Mouse (Mus musculus) forebrain, embryonic 15.5 days (tissue): ENCODE measurements around the gene Drap1. TPM values are rescaled to one million over a fixed set of nuclear protein-coding genes. Genes with fewer than 3 reads are reported as not detected.
"Not testable (repeated sequence)": the region's sequence is repeated elsewhere in the genome, so short reads cannot be mapped to it uniquely, and the experiment has no call there.

ENCODE experiments used
- ATAC-seq: fragments of 200-750 bp; cut with Nextera tagmentation; replicated peaks from 2 replicates; pipeline ENCODE4 v1.8.0; 2017; ENCODE audit warnings: mild to moderate bottlenecking, moderate TSS enrichment, moderate library complexity
- H3K27ac ChIP-seq: fragments of 300-500 bp; sonication (generic); replicated peaks from 2 replicates; pipeline ENCODE4 v1.5.1; 2015; ENCODE audit warnings: mild to moderate bottlenecking, inconsistent platforms
- H3K27me3 ChIP-seq: fragments of 300-500 bp; sonication (generic); 2 replicates; pipeline ENCODE4 v1.6.1; 2015; ENCODE audit warnings: inconsistent platforms
- H3K36me3 ChIP-seq: fragments of 300-500 bp; sonication (generic); 2 replicates; pipeline ENCODE4 v1.6.1; 2015; ENCODE audit warnings: mild to moderate bottlenecking, inconsistent platforms
- H3K4me1 ChIP-seq: fragments of 300-500 bp; sonication (generic); 2 replicates; pipeline ENCODE4 v1.6.1; 2015; ENCODE audit warnings: inconsistent platforms
- H3K4me2 ChIP-seq: fragments of 300-500 bp; sonication (generic); replicated peaks from 2 replicates; pipeline ENCODE4 v1.6.1; 2015; ENCODE audit warnings: mild to moderate bottlenecking, inconsistent platforms
- H3K4me3 ChIP-seq: fragments of 300-500 bp; sonication (generic); 2 replicates; pipeline ENCODE4 v1.5.1; 2015; ENCODE audit warnings: mild to moderate bottlenecking, inconsistent platforms
- H3K9ac ChIP-seq: fragments of 300-500 bp; sonication (generic); replicated peaks from 2 replicates; pipeline ENCODE4 v1.6.1; 2015; ENCODE audit warnings: mild to moderate bottlenecking, inconsistent platforms
- H3K9me3 ChIP-seq: fragments of 300-500 bp; sonication (generic); 2 replicates; pipeline ENCODE4 v1.6.1; 2016; ENCODE audit warnings: inconsistent platforms
- WGBS: fragments of 180-500 bp; shearing (Covaris S2); methylation state at CpG from one replicate; pipeline ENCODE4 v1.1.7; 2015; ENCODE audit warnings: mixed read lengths; 5-methylcytosine and 5-hydroxymethylcytosine counted together
- polyA plus RNA-seq: library from polyadenylated mRNA; unstranded; fragments of >200 nt; fragmentation: Nextera tagmentation; extraction: Ambion mirVana; gene quantifications from 2 replicates; pipeline ENCODE4 v1.2.1, GENCODE M21; 2015

The Drap1 gene
- polyA plus RNA-seq, 1 experiment from 2014 or later, result 306 TPM

DNA sequence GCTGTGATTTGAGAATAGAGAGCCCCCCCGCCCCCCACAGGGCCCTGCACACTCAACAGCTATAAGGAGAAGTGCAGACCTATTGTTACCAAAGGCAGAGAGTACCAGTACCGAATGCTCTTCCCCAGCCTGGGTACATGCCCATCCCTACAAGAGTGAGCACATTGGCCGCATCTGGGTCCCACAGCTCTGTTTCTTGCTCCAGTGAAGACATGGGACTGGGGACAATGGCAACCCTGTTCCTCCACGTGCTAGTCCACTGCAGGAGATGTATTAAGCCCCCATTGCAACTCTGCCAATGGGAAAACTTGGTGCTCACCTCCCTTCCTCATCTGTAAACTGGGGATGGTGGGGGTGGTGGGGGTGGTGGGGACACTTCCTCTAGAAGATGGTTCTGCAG, 10.9 kb downstream of the Drap1 start:
- Histone ChIP-seq H3K27me3 (no peaks in the 10 kb centered on the region), H3K4me3 (no peak overlapping the region), H3K36me3 (no peaks in the 10 kb centered on the region), H3K9me3 (no peaks in the 10 kb centered on the region), H3K4me1 (0 out of 2 replicates have a peak, but pooled peaks cover 1% of the 10 kb centered on the region), H3K4me2 (no peak overlapping the region), H3K27ac (no peak overlapping the region), H3K9ac (no peak overlapping the region)
- no peak for ATAC-seq
- WGBS, result 59% methylated on average over 4 of the region's 4 CpGs

DNA sequence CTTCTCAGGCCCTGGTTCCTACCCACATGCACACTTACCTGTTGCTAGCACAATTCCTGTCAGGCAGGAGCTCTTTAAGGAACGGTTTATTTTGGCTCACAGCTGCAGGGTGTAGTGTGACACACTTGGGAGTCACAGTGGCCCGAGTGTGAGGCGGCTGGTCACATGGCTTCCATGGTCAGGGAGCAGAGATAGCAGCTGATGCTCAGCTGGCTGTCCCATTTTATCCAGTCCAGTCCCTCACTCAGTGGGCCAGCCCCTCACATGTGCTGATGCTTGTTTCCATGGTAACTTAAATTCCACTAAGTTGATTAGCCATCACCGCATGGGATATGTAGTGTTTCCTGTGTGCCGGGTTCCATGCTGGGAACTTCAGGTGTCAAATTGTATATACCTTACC, 12.8 kb downstream of the Drap1 start:
- H3K4me2 ChIP-seq, result no peak overlapping the region
- no peak overlapping the region for H3K4me3 ChIP-seq
- H3K4me1 ChIP-seq, result peaks cover 10% of the 10 kb centered on the region
- H3K27ac ChIP-seq, result no peak overlapping the region
- no peaks in the 10 kb centered on the region for H3K36me3 ChIP-seq
- H3K27me3 ChIP-seq, result no peaks in the 10 kb centered on the region
- 69% methylated on average over 5 of the region's 5 CpGs for WGBS
- no peaks in the 10 kb centered on the region for H3K9me3 ChIP-seq
- no peak overlapping the region for H3K9ac ChIP-seq
- ATAC-seq, result no peak

GRCm38 (mm10) chr19:5410641-5411040, 14.1 kb downstream of the Drap1 start:
- Histone ChIP-seq H3K4me3 (no peak overlapping the region), H3K4me1 (peaks cover 15% of the 10 kb centered on the region), H3K27me3 (no peaks in the 10 kb centered on the region), H3K9ac (no peak overlapping the region), H3K36me3 (no peaks in the 10 kb centered on the region), H3K4me2 (no peak overlapping the region), H3K27ac (no peak overlapping the region), H3K9me3 (no peaks in the 10 kb centered on the region)
- WGBS, result 91% methylated on average over 5 of the region's 5 CpGs
- ATAC-seq, result no peak

DNA sequence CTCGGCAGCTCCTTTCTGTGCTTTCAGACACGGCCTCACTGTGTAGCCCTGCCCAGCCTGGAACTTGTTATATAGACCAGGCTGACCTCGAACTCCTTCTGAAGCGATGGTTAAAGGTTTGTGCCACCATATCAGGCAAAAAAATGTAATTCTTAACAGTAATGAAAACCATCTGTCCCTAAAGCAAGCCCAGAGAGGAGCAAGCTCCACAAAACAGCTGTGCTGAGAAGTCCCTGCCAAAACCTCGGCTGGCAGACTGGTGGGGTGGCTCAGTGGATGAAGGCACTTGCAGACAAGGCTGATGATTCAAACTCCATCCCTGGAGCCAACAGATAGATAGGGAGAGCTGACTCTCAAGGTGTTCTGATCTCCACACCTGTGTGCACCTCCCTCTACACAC, 15.7 kb downstream of the Drap1 start:
- ATAC-seq, result no peak
- Histone ChIP-seq H3K9ac (no peak overlapping the region), H3K9me3 (no peaks in the 10 kb centered on the region), H3K4me3 (no peak overlapping the region), H3K4me1 (peaks cover 15% of the 10 kb centered on the region), H3K27me3 (no peaks in the 10 kb centered on the region), H3K4me2 (no peak overlapping the region), H3K36me3 (no peaks in the 10 kb centered on the region), H3K27ac (no peak overlapping the region)
- 81% methylated on average over 5 of the region's 5 CpGs for WGBS

DNA sequence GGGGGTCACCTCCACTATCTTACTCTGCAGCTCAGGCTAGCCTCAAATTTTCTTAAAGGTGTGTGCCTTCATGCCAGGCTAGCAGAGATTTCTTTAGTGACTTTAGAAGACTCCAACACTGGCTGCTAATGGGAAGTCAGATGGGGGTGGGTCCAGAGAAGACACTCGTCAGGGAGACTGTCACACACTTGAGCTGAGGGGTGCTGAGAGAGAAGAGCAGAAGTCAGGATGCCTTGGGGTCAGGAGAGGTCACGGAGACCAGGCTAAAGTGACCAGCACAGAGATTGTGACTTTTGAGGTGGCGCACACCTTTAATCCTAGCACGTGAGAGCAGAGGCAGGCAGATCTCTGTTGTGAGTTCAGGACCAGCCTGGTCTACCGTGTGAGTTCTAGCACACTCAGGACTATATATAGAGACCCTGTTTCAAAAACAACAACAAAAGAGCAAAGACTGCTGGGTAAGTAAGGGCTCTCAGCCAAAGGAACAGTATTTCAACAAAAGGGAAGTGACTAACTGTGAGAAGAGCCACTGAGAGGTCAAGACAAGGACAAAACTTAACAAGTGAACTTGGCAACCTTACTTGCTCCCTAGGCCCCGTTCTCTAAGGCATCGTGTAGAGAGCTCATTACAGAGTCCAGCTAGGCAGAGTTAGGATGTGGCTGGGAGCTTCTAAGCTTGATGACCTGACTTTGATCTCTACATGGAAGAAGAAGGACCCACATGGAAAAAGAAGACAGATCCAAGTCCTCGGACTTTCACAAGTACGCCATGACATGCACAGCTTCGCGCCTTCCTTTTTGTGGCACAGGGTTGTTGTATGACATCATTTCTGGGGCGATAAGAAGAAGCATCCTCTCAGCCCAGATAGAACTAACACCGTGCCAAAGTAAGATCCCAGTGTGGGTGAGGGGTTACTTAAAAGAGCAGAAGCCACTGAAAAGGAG, 16.4 kb downstream of the Drap1 start:
- no peaks in the 10 kb centered on the region for H3K27me3 ChIP-seq
- H3K4me2 ChIP-seq, result no peak overlapping the region
- no peak for ATAC-seq
- H3K27ac ChIP-seq, result no peak overlapping the region
- no peak overlapping the region for H3K9ac ChIP-seq
- WGBS, result 88% methylated on average over 13 of the region's 13 CpGs
- H3K9me3 ChIP-seq, result no peaks in the 10 kb centered on the region
- peaks cover 15% of the 10 kb centered on the region for H3K4me1 ChIP-seq
- no peak overlapping the region for H3K4me3 ChIP-seq
- H3K36me3 ChIP-seq, result no peaks in the 10 kb centered on the region

DNA sequence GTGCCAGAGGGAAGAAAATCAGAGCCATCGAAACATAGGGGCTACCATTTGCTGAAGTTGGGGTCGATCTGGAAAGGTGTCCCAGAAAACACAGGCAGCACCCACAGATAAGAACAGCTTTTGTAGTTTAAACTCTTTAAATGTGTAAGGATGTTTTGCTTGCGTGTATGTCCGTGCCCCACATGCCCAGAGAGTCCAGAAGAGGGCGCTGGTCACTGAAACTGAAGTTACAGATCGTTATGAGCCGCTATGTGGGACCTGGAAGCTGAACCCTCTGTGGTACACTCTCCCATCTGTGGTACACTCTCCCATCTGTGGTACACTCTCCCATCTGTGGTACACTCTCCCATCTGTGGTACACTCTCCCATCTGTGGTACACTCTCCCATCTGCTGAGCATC, 17.6 kb downstream of the Drap1 start:
- Histone ChIP-seq H3K36me3 (no peaks in the 10 kb centered on the region), H3K27me3 (no peaks in the 10 kb centered on the region), H3K9ac (peak overlapping the region; percentile 66), H3K27ac (peak overlapping the region; percentile 93), H3K4me3 (peak overlapping the region; percentile 62), H3K4me2 (peak overlapping the region; percentile 80), H3K9me3 (no peaks in the 10 kb centered on the region), H3K4me1 (peaks cover 15% of the 10 kb centered on the region)
- ATAC-seq, result peak; percentile 55; the same call in 1 of the 2 replicates
- WGBS, result 20% methylated on average over 7 of the region's 7 CpGs

DNA sequence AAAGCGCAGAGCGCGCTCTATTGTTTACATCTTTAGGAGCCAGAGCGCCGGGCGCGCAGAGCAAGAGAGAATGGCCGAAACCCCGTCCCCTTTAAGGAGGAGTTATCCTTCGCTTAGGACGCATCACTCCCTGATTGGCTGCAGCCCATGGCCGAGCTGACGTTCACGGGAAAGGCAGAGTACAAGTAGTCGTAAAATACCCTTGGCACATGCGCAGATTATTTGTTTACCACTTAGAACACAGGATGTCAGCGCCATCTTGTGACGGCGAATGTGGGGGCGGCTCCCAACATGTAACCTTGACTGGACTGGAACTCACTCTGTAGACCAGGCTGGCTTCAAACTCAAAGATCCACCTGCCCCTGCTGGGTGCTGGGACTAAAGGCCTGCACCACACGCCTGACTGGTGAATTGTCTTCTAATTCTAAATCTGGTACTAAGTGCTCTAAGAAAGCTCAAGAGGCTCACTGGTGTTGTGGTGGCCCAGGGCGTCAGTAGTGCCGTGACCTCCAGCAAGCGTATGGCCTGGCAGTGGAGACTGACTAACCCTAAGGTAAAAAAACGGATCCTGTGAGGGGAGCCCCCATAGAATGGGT, 18.1 kb downstream of the Drap1 start:
- not testable (repeated sequence) for H3K27me3 ChIP-seq, H3K9me3 ChIP-seq, H3K36me3 ChIP-seq
- Histone ChIP-seq H3K9ac (peak overlapping the region; percentile 66), H3K4me2 (peak overlapping the region; percentile 80), H3K27ac (peak overlapping the region; percentile 93), H3K4me3 (peak overlapping the region; percentile 62), H3K4me1 (peaks cover 15% of the 10 kb centered on the region)
- WGBS, result 11% methylated on average over 25 of the region's 25 CpGs
- peak; percentile 84 for ATAC-seq

DNA sequence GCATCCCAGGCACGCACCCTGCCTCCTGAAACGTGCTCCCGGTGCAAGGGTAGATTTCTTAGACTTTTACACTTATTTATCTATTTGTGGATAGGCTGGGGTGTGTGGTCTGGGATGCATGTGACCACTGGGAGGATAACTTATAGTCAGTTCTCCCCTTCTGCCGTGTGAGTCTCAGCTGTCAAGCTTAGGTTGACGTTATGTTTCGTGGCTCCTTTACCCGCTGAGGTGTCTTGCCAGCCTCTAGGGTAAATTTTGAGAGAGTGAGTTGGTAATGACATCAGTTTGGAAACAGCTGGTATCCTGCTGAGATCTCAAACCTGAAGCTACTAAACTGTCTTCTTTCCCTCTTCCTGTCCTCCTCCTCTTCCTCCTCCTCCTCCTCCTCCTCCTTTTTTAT, 18.9 kb downstream of the Drap1 start:
- H3K27ac ChIP-seq, result peak overlapping the region; percentile 55
- ATAC-seq, result no peak
- H3K36me3 ChIP-seq, result no peaks in the 10 kb centered on the region
- H3K9ac ChIP-seq, result peak overlapping the region; percentile 43
- 24% methylated on average over 7 of the region's 7 CpGs for WGBS
- no peaks in the 10 kb centered on the region for H3K9me3 ChIP-seq
- peak overlapping the region; percentile 52 for H3K4me2 ChIP-seq
- no peaks in the 10 kb centered on the region for H3K27me3 ChIP-seq
- peaks cover 15% of the 10 kb centered on the region for H3K4me1 ChIP-seq
- peak overlapping the region; percentile 62 for H3K4me3 ChIP-seq

- Histone ChIP-seq H3K36me3 (no peaks in the 10 kb centered on the region), H3K27me3 (no peaks in the 10 kb centered on the region), H3K4me2 (no peak within 1 kb of the TSS), H3K9ac (no peak within 1 kb of the TSS), H3K9me3 (no peaks in the 10 kb centered on the region), H3K4me1 (peaks cover 6% of the 10 kb centered on the region), H3K4me3 (no peak within 1 kb of the TSS), H3K27ac (no peak within 1 kb of the TSS)
- WGBS, result 70% methylated on average over 8 of the region's 8 CpGs
- ATAC-seq, result no peak
These were observed 22.5 kb downstream of the Drap1 start, which contains the start of gene Tsga10ip for GRCm38 (mm10) chr19:5402293-5402692. TSS of gene Tsga10ip (minus strand) at chr19:5402526.

- H3K27ac ChIP-seq, H3K4me3 ChIP-seq, H3K4me1 ChIP-seq, H3K36me3 ChIP-seq, H3K9me3 ChIP-seq, H3K4me2 ChIP-seq, H3K27me3 ChIP-seq, ATAC-seq, H3K9ac ChIP-seq: not testable (repeated sequence)
- WGBS, result 65% methylated on average over 4 of the region's 4 CpGs
These were observed 23.7 kb downstream of the Drap1 start for GRCm38 (mm10) chr19:5401073-5401472.

- Histone ChIP-seq H3K4me1 (peaks cover 6% of the 10 kb centered on the region; the same call in 1 of the 2 replicates), H3K27me3 (no peaks in the 10 kb centered on the region), H3K27ac (no peak overlapping the region), H3K9me3 (no peaks in the 10 kb centered on the region), H3K4me3 (no peak overlapping the region), H3K36me3 (no peaks in the 10 kb centered on the region), H3K9ac (no peak overlapping the region), H3K4me2 (no peak overlapping the region)
- no peak for ATAC-seq
- 68% methylated on average over 4 of the region's 4 CpGs for WGBS
These were observed 29.4 kb downstream of the Drap1 start for GRCm38 (mm10) chr19:5395371-5395770.

DNA sequence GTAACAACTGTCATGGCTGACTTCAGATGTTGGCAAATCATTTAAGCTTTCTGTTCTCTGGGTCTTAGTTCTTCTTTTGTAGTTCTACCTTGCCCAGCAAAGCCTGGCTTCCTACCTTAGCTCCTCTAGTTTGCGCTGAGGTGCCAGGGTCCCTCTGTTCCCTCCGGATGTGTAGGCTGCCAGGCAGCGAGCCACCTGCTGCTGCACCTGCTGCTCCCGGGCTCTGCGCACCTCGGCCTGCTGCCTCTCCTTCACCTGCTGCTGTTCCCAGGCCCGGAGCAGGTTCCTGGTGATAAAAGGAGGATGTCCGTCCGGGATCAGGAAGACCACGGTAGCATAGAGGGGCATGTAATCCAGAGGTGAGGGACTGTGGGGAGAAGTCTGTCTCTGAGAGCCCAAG, 30.6 kb downstream of the Drap1 start:
- Histone ChIP-seq H3K4me3 (no peak overlapping the region), H3K27me3 (no peaks in the 10 kb centered on the region), H3K9ac (no peak overlapping the region), H3K4me1 (peaks cover 18% of the 10 kb centered on the region), H3K9me3 (no peaks in the 10 kb centered on the region), H3K36me3 (no peaks in the 10 kb centered on the region), H3K4me2 (no peak overlapping the region), H3K27ac (no peak overlapping the region)
- 55% methylated on average over 10 of the region's 10 CpGs for WGBS
- no peak for ATAC-seq
